Mouse (Mus musculus): ENCODE results near the gene 4930432K21Rik.

GRCm38 (mm10) chr8:84203975-84204772 lies 56.3 kb downstream of the 4930432K21Rik start:
- peak; percentile 53 for TF ChIP-seq CTCF (conservative IDR thresholded peaks at IDR 0.05; ENCODE audit: low read length)
- TF ChIP-seq NANOG (IDR thresholded peaks at IDR 0.05; ENCODE audit: borderline replicate concordance, low read length) = no peak
- no peak for TF ChIP-seq POU5F1 (IDR thresholded peaks at IDR 0.05; ENCODE audit: borderline replicate concordance, low read length)
